In the genomic region with DNA sequence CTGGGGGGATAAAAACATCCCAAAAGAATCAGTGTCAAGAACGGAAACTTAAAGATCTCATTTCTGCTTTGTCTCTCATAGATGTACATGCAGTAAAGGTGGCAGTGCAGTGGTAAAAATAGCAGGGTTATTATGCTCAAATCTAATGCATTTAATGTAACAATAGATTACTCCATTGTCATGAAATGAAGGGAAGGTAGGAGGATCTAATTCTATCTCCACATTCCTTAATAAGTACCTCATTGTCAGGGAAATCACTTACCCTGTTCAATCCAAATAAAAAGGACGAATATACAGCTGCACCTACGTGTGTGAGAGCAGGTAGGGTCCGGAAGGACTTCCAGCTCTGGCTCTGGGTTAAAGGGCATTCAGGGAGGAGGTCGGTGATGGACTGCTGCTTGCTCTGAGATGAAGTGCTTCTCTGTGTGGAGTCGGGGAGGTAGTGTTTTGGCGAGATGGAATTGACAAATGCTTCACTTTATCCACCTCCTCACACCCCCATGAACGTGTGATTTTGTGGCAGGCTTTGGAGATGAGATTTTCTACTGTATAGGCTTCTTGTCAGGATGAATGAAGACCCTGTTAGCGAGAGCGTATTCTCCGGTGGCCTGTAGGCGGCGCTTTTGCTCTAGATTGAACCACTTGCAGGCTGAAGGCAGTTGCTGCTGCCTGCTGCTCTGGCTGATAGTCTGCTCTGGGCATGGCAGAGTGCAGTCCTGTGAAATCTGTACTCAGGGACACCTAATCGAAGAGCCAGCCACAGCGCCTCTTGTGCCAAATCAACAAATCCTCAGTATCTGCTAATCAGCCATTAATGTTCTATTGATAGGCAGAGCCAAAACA, we compare ENCODE assay signal across 9 mouse cellular contexts.
DNase-seq lines count a peak whose midpoint lies in the region; ATAC-seq and TF ChIP-seq lines count a peak whose summit lies in the region.
"Had no signal": no experiment of that assay in that cellular context is flagged by ENCODE, and none has a peak within 500 bp of the region (broad histone marks: within the 10 kb centered on the region; RNA-seq: fewer than 3 reads in every experiment).

No protein-coding gene starts in this region.

- peak; percentile 94 for DNase-seq in brain, embryonic 14.5 days (ENCODE audit: low read depth)
- DNase-seq in hindbrain, postnatal 0 days (ENCODE audit: low spot score), result peak; percentile 91
- peak; percentile 86 to 89 for DNase-seq in left cerebral cortex, postnatal 14 days (ENCODE audit: low spot score in 2 of 2)

- TF ChIP-seq POLR2A in brain, embryonic 14.5 days (IDR thresholded peaks at IDR 0.05; ENCODE audit: borderline replicate concordance, extremely low read depth, insufficient read depth, insufficient read length, poor library complexity, severe bottlenecking), result no peak
- TF ChIP-seq POLR2A in olfactory bulb, adult 2 months (IDR thresholded peaks at IDR 0.05; ENCODE audit: insufficient read depth, low read depth, low read length), result no peak

- no peaks in the 10 kb centered on the region for H3K4me1 ChIP-seq in intestine, postnatal 0 days (replicated peaks; ENCODE audit: control insufficient read depth, insufficient read depth, low read length)
- no peaks in the 10 kb centered on the region for H3K4me1 ChIP-seq in intestine, embryonic 15.5 days (replicated peaks)
- H3K4me1 ChIP-seq in forebrain, embryonic 12.5 days, result no peaks in the 10 kb centered on the region
- no peaks in the 10 kb centered on the region for H3K4me1 ChIP-seq in hindbrain, postnatal 0 days (ENCODE audit: insufficient read depth, low read length)
- H3K4me1 ChIP-seq in olfactory bulb, adult 2 months (ENCODE audit: control insufficient read depth, insufficient read depth, low read length), result peaks cover 2% of the 10 kb centered on the region; the same call in 1 of the 2 replicates

- H3K4me2 ChIP-seq in intestine, postnatal 0 days (replicated peaks; ENCODE audit: low read depth), result no peak overlapping the region
- H3K4me2 ChIP-seq in intestine, embryonic 15.5 days (replicated peaks), result no peak overlapping the region
- no peak overlapping the region for H3K4me2 ChIP-seq in forebrain, embryonic 12.5 days
- H3K4me2 ChIP-seq in hindbrain, postnatal 0 days (ENCODE audit: low read depth, low read length), result no peak overlapping the region

- no peaks in the 10 kb centered on the region for H3K27me3 ChIP-seq in intestine, postnatal 0 days (replicated peaks; ENCODE audit: control insufficient read depth, insufficient read depth, low read length)
- no peaks in the 10 kb centered on the region for H3K27me3 ChIP-seq in intestine, embryonic 15.5 days (replicated peaks)
- H3K27me3 ChIP-seq in forebrain, embryonic 12.5 days, result no peaks in the 10 kb centered on the region
- H3K27me3 ChIP-seq in hindbrain, postnatal 0 days (ENCODE audit: insufficient read depth, low read length), result no peaks in the 10 kb centered on the region

- H3K27ac ChIP-seq in intestine, postnatal 0 days (ENCODE audit: low read depth, low read length), result no peak overlapping the region
- no peak overlapping the region for H3K27ac ChIP-seq in intestine, embryonic 15.5 days
- no peak overlapping the region for H3K27ac ChIP-seq in forebrain, embryonic 12.5 days
- H3K27ac ChIP-seq in hindbrain, postnatal 0 days, result no peak overlapping the region
- no peak overlapping the region for H3K27ac ChIP-seq in olfactory bulb, adult 2 months (ENCODE audit: insufficient read depth, low read depth, low read length)

- no peak for ATAC-seq in intestine, postnatal 0 days
- ATAC-seq in intestine, embryonic 15.5 days, result no peak; the same call in 1 of the 2 replicates
- peak; percentile 91 for ATAC-seq in forebrain, embryonic 12.5 days (ENCODE audit: low FRiP score)
- ATAC-seq in hindbrain, postnatal 0 days, result peak; percentile 95
- no peak for ATAC-seq in erythroid progenitor cell, adult 5-6 weeks (replicated peaks; ENCODE audit: low FRiP score, poor library complexity, severe bottlenecking)

- no peak overlapping the region for H3K9ac ChIP-seq in intestine, postnatal 0 days (ENCODE audit: low read depth, low read length)
- no peak overlapping the region for H3K9ac ChIP-seq in intestine, embryonic 15.5 days
- no peak overlapping the region for H3K9ac ChIP-seq in forebrain, embryonic 12.5 days
- H3K9ac ChIP-seq in hindbrain, postnatal 0 days (replicated peaks; ENCODE audit: low read length), result no peak overlapping the region

- H3K4me3 ChIP-seq in intestine, postnatal 0 days (ENCODE audit: low read depth, low read length), result no peak overlapping the region
- no peak overlapping the region for H3K4me3 ChIP-seq in intestine, embryonic 15.5 days (replicated peaks)
- H3K4me3 ChIP-seq in forebrain, embryonic 12.5 days (replicated peaks), result no peak overlapping the region
- H3K4me3 ChIP-seq in hindbrain, postnatal 0 days (ENCODE audit: low read length), result no peak overlapping the region
- no peak overlapping the region for H3K4me3 ChIP-seq in olfactory bulb, adult 2 months (ENCODE audit: insufficient read depth, low read depth, low read length)

- intact Hi-C loops in left cerebral cortex, postnatal 14 days (cut with DNase I), result loop anchor here (10.0 kb wide), 2 partner anchors 202 to 668 kb away; partner anchors contain the start of gene Lsamp

- WGBS in intestine, postnatal 0 days, result 23% methylated on average over 15 of the region's 15 CpGs
- 23% methylated on average over 15 of the region's 15 CpGs for WGBS in intestine, embryonic 15.5 days
- WGBS in forebrain, embryonic 12.5 days, result 23% methylated on average over 15 of the region's 15 CpGs
- 23% methylated on average over 15 of the region's 15 CpGs for WGBS in hindbrain, postnatal 0 days
- WGBS in olfactory bulb, adult 2 months, result 26% methylated on average over 15 of the region's 15 CpGs

- TF ChIP-seq CTCF in intestine, postnatal 0 days (IDR thresholded peaks at IDR 0.05; ENCODE audit: low read depth), result peak; percentile 63
- TF ChIP-seq CTCF in brain, embryonic 14.5 days (IDR thresholded peaks at IDR 0.05; ENCODE audit: borderline replicate concordance, extremely low read depth, insufficient read depth, insufficient read length), result peak; percentile 87
- TF ChIP-seq CTCF in hindbrain, postnatal 0 days (IDR thresholded peaks at IDR 0.05; ENCODE audit: low read depth), result peak; percentile 89
- TF ChIP-seq CTCF in olfactory bulb, adult 2 months (IDR thresholded peaks at IDR 0.05; ENCODE audit: insufficient read depth, low read depth, low read length), result peak; percentile 36; the same call in 1 of the 2 replicates

- H3K36me3 ChIP-seq in intestine, postnatal 0 days (ENCODE audit: control insufficient read depth, insufficient read depth), result no peaks in the 10 kb centered on the region
- no peaks in the 10 kb centered on the region for H3K36me3 ChIP-seq in intestine, embryonic 15.5 days
- no peaks in the 10 kb centered on the region for H3K36me3 ChIP-seq in forebrain, embryonic 12.5 days (replicated peaks)
- no peaks in the 10 kb centered on the region for H3K36me3 ChIP-seq in hindbrain, postnatal 0 days (ENCODE audit: insufficient read depth, low read length)
- H3K36me3 ChIP-seq: G1E had no signal

- H3K9me3 ChIP-seq in intestine, postnatal 0 days (ENCODE audit: control insufficient read depth), result no peaks in the 10 kb centered on the region
- no peaks in the 10 kb centered on the region for H3K9me3 ChIP-seq in intestine, embryonic 15.5 days
- H3K9me3 ChIP-seq in forebrain, embryonic 12.5 days, result no peaks in the 10 kb centered on the region
- no peaks in the 10 kb centered on the region for H3K9me3 ChIP-seq in hindbrain, postnatal 0 days (ENCODE audit: low read length)

Comparison
In these comparisons a context has a peak if more than half of its experiments do, and no peak if none do; other contexts are left out.
1. ATAC-seq: peak in forebrain, embryonic 12.5 days (single experiment) and hindbrain, postnatal 0 days (single experiment); none in intestine, postnatal 0 days (single experiment), intestine, embryonic 15.5 days (single experiment) and erythroid progenitor cell, adult 5-6 weeks (single experiment).
2. CTCF ChIP-seq: peak in every context shown above with its lines; median percentile 89 in hindbrain, postnatal 0 days; 87 in brain, embryonic 14.5 days; 63 in intestine, postnatal 0 days; 36 in olfactory bulb, adult 2 months.
3. Peak in every context shown above with its lines, with median percentiles within 50 percentile points of each other: DNase-seq.